Mouse (Mus musculus): ENCODE measurements around the gene Skap2. TPM values are rescaled to one million over a fixed set of nuclear protein-coding genes. Genes with fewer than 3 reads are reported as not detected.

Skap2 gene
- polyA plus RNA-seq, 1 experiment = 9.1 TPM

- no peaks in the 10 kb centered on the region for H3K27me3 ChIP-seq (ENCODE audit: control insufficient read depth, insufficient read depth, low read length)
- peaks cover 4% of the 10 kb centered on the region; the same call in 1 of the 2 replicates for H3K4me1 ChIP-seq (ENCODE audit: control insufficient read depth, insufficient read depth, insufficient read length)
- WGBS = 85% methylated on average over 3 of the region's 3 CpGs
- DNase-seq (ENCODE audit: low read depth in 1 of 2, low spot score in 2 of 2) = no peak
- no peak for TF ChIP-seq CTCF (IDR thresholded peaks at IDR 0.05; ENCODE audit: extremely low read depth, insufficient read depth, insufficient read length, insufficient replicate concordance)
- TF ChIP-seq POLR2A (IDR thresholded peaks at IDR 0.05; ENCODE audit: low read depth, low read length) = no peak
- H3K4me3 ChIP-seq (ENCODE audit: extremely low read depth, insufficient read depth, insufficient read length) = no peak overlapping the region
- H3K36me3 ChIP-seq (ENCODE audit: control insufficient read depth, insufficient read depth, low read length) = no peaks in the 10 kb centered on the region
- no peak overlapping the region for H3K27ac ChIP-seq (ENCODE audit: insufficient read depth, low read length)
Measured at GRCm38 (mm10) chr6:51895753-51896152, 116.6 kb downstream of the Skap2 start.

GRCm38 (mm10) chr6:51894717-51895116 lies 117.6 kb downstream of the Skap2 start:
- 42% methylated on average over 3 of the region's 3 CpGs for WGBS
- DNase-seq (ENCODE audit: low read depth in 1 of 2, low spot score in 2 of 2) = no peak
- no peaks in the 10 kb centered on the region for H3K36me3 ChIP-seq (ENCODE audit: control insufficient read depth, insufficient read depth, low read length)
- TF ChIP-seq CTCF (IDR thresholded peaks at IDR 0.05; ENCODE audit: extremely low read depth, insufficient read depth, insufficient read length, insufficient replicate concordance) = no peak
- TF ChIP-seq POLR2A (IDR thresholded peaks at IDR 0.05; ENCODE audit: low read depth, low read length) = no peak
- no peaks in the 10 kb centered on the region for H3K27me3 ChIP-seq (ENCODE audit: control insufficient read depth, insufficient read depth, low read length)
- H3K4me3 ChIP-seq (ENCODE audit: extremely low read depth, insufficient read depth, insufficient read length) = no peak overlapping the region
- no peak overlapping the region for H3K27ac ChIP-seq (ENCODE audit: insufficient read depth, low read length)
- H3K4me1 ChIP-seq (ENCODE audit: control insufficient read depth, insufficient read depth, insufficient read length) = peaks cover 4% of the 10 kb centered on the region; the same call in 1 of the 2 replicates

GRCm38 (mm10) chr6:51890356-51890755 lies 122.0 kb downstream of the Skap2 start:
- Histone ChIP-seq H3K4me1 (ENCODE audit: control insufficient read depth, insufficient read depth, insufficient read length) (peaks cover 4% of the 10 kb centered on the region; the same call in 1 of the 2 replicates), H3K36me3 (ENCODE audit: control insufficient read depth, insufficient read depth, low read length) (no peaks in the 10 kb centered on the region), H3K4me3 (ENCODE audit: extremely low read depth, insufficient read depth, insufficient read length) (no peak overlapping the region), H3K27me3 (ENCODE audit: control insufficient read depth, insufficient read depth, low read length) (no peaks in the 10 kb centered on the region), H3K27ac (ENCODE audit: insufficient read depth, low read length) (no peak overlapping the region)
- DNase-seq (ENCODE audit: low read depth in 1 of 2, low spot score in 2 of 2) = no peak
- 83% methylated on average over 5 of the region's 5 CpGs for WGBS
- TF ChIP-seq CTCF (IDR thresholded peaks at IDR 0.05; ENCODE audit: extremely low read depth, insufficient read depth, insufficient read length, insufficient replicate concordance) = no peak
- no peak for TF ChIP-seq POLR2A (IDR thresholded peaks at IDR 0.05; ENCODE audit: low read depth, low read length)

- Histone ChIP-seq H3K36me3 (ENCODE audit: control insufficient read depth, insufficient read depth, low read length) (no peaks in the 10 kb centered on the region), H3K4me1 (ENCODE audit: control insufficient read depth, insufficient read depth, insufficient read length) (peaks cover 3% of the 10 kb centered on the region; the same call in 1 of the 2 replicates), H3K4me3 (ENCODE audit: extremely low read depth, insufficient read depth, insufficient read length) (no peak overlapping the region), H3K27ac (ENCODE audit: insufficient read depth, low read length) (no peak overlapping the region), H3K27me3 (ENCODE audit: control insufficient read depth, insufficient read depth, low read length) (no peaks in the 10 kb centered on the region)
- DNase-seq (ENCODE audit: low read depth in 1 of 2, low spot score in 2 of 2) = no peak
- TF ChIP-seq CTCF (IDR thresholded peaks at IDR 0.05; ENCODE audit: extremely low read depth, insufficient read depth, insufficient read length, insufficient replicate concordance) (no peak), POLR2A (IDR thresholded peaks at IDR 0.05; ENCODE audit: low read depth, low read length) (no peak)
- 92% methylated on average over 4 of the region's 4 CpGs for WGBS
Measured at GRCm38 (mm10) chr6:51889824-51890223, 122.5 kb downstream of the Skap2 start.

GRCm38 (mm10) chr6:51886902-51887431 lies 125.4 kb downstream of the Skap2 start:
- H3K4me3 ChIP-seq (ENCODE audit: extremely low read depth, insufficient read depth, insufficient read length) = no peak overlapping the region
- DNase-seq (ENCODE audit: low read depth in 1 of 2, low spot score in 2 of 2) = no peak
- H3K27ac ChIP-seq (ENCODE audit: insufficient read depth, low read length) = no peak overlapping the region
- TF ChIP-seq POLR2A (IDR thresholded peaks at IDR 0.05; ENCODE audit: low read depth, low read length) (no peak), CTCF (IDR thresholded peaks at IDR 0.05; ENCODE audit: extremely low read depth, insufficient read depth, insufficient read length, insufficient replicate concordance) (no peak)
- H3K36me3 ChIP-seq (ENCODE audit: control insufficient read depth, insufficient read depth, low read length) = no peaks in the 10 kb centered on the region
- WGBS = 62% methylated on average over 3 of the region's 3 CpGs
- H3K27me3 ChIP-seq (ENCODE audit: control insufficient read depth, insufficient read depth, low read length) = no peaks in the 10 kb centered on the region
- H3K4me1 ChIP-seq (ENCODE audit: control insufficient read depth, insufficient read depth, insufficient read length) = no peaks in the 10 kb centered on the region

- H3K4me3 ChIP-seq (ENCODE audit: extremely low read depth, insufficient read depth, insufficient read length) = no peak overlapping the region
- WGBS = 91% methylated on average over 5 of the region's 5 CpGs
- DNase-seq (ENCODE audit: low read depth in 1 of 2, low spot score in 2 of 2) = no peak
- H3K4me1 ChIP-seq (ENCODE audit: control insufficient read depth, insufficient read depth, insufficient read length) = no peaks in the 10 kb centered on the region
- H3K27me3 ChIP-seq (ENCODE audit: control insufficient read depth, insufficient read depth, low read length) = no peaks in the 10 kb centered on the region
- no peak overlapping the region for H3K27ac ChIP-seq (ENCODE audit: insufficient read depth, low read length)
- H3K36me3 ChIP-seq (ENCODE audit: control insufficient read depth, insufficient read depth, low read length) = no peaks in the 10 kb centered on the region
- TF ChIP-seq CTCF (IDR thresholded peaks at IDR 0.05; ENCODE audit: extremely low read depth, insufficient read depth, insufficient read length, insufficient replicate concordance) (no peak), POLR2A (IDR thresholded peaks at IDR 0.05; ENCODE audit: low read depth, low read length) (no peak)
Measured at GRCm38 (mm10) chr6:51882880-51883274, 129.5 kb downstream of the Skap2 start.

- DNase-seq (ENCODE audit: low read depth in 1 of 2, low spot score in 2 of 2) = no peak
- Histone ChIP-seq H3K4me3 (ENCODE audit: extremely low read depth, insufficient read depth, insufficient read length) (no peak overlapping the region), H3K27ac (ENCODE audit: insufficient read depth, low read length) (no peak overlapping the region), H3K36me3 (ENCODE audit: control insufficient read depth, insufficient read depth, low read length) (no peaks in the 10 kb centered on the region), H3K4me1 (ENCODE audit: control insufficient read depth, insufficient read depth, insufficient read length) (no peaks in the 10 kb centered on the region), H3K27me3 (ENCODE audit: control insufficient read depth, insufficient read depth, low read length) (no peaks in the 10 kb centered on the region)
- TF ChIP-seq CTCF (IDR thresholded peaks at IDR 0.05; ENCODE audit: extremely low read depth, insufficient read depth, insufficient read length, insufficient replicate concordance) = no peak
- TF ChIP-seq POLR2A (IDR thresholded peaks at IDR 0.05; ENCODE audit: low read depth, low read length) = no peak
- 90% methylated on average over 17 of the region's 17 CpGs for WGBS
Measured at GRCm38 (mm10) chr6:51882266-51882879, 130.0 kb downstream of the Skap2 start.
